Mouse (Mus musculus) WW6 (cell line): ENCODE data around the gene Sod1.

ENCODE experiments used
- DNase-seq: peaks from one replicate; pipeline ENCODE4 v3.0.0-alpha.2; 2013; ENCODE audit warnings: low read depth, low spot score

Gene Sod1

GRCm38 (mm10) chr16:90252521-90252920 is 32.0 kb downstream of the Sod1 start:
- DNase-seq = no peak

DNA sequence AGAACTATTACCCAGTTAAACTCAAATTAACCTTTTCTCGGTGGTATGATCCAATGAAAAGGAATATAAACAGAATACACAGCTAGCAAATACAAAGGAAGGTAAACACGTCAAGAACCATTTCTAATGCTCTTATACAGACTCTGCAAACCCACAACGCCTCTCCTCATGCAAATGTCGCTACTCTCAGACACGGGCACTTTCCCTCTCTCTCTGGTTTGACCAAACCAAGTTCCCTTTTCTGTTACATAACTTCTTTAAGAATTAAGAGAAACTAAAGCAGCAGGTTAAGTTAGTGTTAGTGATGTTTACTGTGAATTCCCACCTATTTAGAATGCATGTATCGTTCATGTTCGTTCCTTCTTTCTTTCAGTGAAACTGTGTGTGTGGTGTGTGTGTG is 38.4 kb downstream of the Sod1 start:
- no peak for DNase-seq

- no peak for DNase-seq
Observed at GRCm38 (mm10) chr16:90259623-90260022, 39.1 kb downstream of the Sod1 start.

DNA sequence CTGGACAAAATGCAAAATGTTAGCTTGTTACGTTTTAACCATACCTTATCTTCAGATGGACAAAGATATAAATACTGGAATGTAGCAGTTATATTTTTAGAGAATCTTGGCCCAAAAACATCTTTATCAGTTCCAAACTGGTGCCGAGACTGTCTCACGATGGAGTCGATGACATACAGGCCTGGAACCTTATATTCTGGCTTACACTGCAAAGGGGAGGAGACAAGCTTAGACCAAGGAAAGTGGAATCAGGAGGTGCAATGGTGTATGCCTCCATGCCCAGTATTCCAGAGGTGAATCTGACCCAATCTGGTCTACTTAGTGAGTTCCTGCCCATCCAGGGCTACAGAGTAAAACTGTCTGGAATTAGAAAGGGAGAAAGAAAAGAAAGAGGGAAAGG is 39.5 kb downstream of the Sod1 start:
- DNase-seq = no peak

DNA sequence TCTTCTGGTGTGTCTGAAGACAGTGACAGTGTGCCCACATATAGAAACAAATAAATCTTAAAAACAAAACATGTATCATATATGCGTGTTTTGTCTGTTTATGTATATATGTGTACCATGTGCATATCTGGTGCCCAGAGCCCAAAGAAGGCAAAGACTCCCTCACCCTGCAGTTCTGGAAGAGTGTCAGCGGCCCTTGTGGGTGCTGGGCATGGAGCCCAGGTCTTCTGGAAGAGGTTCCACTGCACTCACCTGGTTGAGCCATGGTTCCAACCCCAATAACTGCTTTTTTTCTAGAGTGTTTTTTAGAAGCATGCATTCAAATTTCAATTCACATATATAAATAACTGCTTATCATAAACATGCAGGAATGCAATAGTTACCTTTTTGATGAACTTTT is 41.2 kb downstream of the Sod1 start:
- no peak for DNase-seq

GRCm38 (mm10) chr16:90264021-90264420 is 43.5 kb downstream of the Sod1 start:
- no peak for DNase-seq

DNA sequence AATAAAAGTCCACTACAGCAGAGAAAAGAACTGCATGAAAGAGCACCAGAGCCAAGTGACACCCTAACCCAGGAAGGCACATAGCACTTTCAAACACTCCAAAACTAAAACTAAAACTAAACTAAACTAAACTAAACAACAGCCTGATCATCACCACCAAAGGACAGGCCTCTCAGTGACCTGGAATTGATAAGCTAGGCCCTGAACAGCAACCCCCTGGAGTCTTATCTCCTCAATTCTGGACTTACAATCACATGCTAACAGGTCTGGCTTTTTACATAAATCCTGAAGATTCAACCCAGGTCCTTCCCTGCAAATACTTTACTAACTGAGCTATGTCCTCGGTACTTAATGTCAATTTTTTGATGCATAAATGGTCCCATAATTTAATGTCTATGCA is 44.6 kb downstream of the Sod1 start:
- no peak for DNase-seq

- no peak for DNase-seq
Observed at GRCm38 (mm10) chr16:90266581-90266980, 46.0 kb downstream of the Sod1 start.

GRCm38 (mm10) chr16:90275521-90275920 is 55.0 kb downstream of the Sod1 start:
- DNase-seq = no peak
